Comparison of ENCODE assay signal across 24 mouse cellular contexts in the genomic region with DNA sequence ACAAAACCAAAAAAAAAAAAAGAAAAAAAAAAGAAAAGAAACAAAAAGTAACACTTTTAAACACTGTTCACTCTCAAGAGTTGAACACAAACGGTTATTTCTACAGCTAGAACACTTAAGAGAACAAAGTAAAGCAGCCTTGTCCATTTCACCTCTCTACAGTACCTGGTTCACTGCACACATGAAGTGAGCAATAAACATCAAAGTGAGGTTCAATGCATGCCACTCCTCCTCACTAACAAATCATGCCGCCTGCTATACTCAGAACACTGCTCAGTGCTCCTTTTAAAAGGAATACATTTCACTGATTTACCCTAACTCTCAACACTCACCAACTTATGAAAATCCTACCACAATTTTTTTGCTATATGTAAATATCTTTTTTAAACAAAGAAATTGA.
A peak's percentile ranks its signal among the peaks of the same experiment; 100 is the strongest.
DNase-seq lines count a peak whose midpoint lies in the region; ATAC-seq lines count a peak whose summit lies in the region.
"Had no signal": no experiment of that assay in that cellular context is flagged by ENCODE, and none has a peak within 500 bp of the region (broad histone marks: within the 10 kb centered on the region; RNA-seq: fewer than 3 reads in every experiment).

No protein-coding gene starts in this region.

- no peak overlapping the region for H3K27ac ChIP-seq in kidney, embryonic 14.5 days (ENCODE audit: low read depth, low read length)
- no peak overlapping the region for H3K27ac ChIP-seq in kidney, embryonic 16.5 days (ENCODE audit: low read length)
- H3K27ac ChIP-seq: embryonic facial prominence, embryonic 10.5 days; embryonic facial prominence, embryonic 12.5 days; forebrain, embryonic 13.5 days; forebrain, embryonic 15.5 days had no signal

- H3K27me3 ChIP-seq in kidney, embryonic 14.5 days (ENCODE audit: control insufficient read depth, insufficient read depth, low read length), result no peaks in the 10 kb centered on the region
- no peaks in the 10 kb centered on the region for H3K27me3 ChIP-seq in kidney, embryonic 16.5 days (ENCODE audit: insufficient read depth, low read length)
- H3K27me3 ChIP-seq: CH12.LX; embryonic facial prominence, embryonic 12.5 days; forebrain, embryonic 13.5 days; forebrain, embryonic 15.5 days; Patski had no signal

- no peaks in the 10 kb centered on the region for H3K9me3 ChIP-seq in kidney, embryonic 14.5 days (ENCODE audit: control insufficient read depth, low read length)
- H3K9me3 ChIP-seq in kidney, embryonic 16.5 days (ENCODE audit: low read length), result no peaks in the 10 kb centered on the region
- H3K9me3 ChIP-seq: embryonic facial prominence, embryonic 10.5 days; embryonic facial prominence, embryonic 12.5 days; forebrain, embryonic 13.5 days; forebrain, embryonic 15.5 days; G1E had no signal

- DNase-seq in kidney, postnatal 36 days, result no peak
- no peak for DNase-seq in kidney, adult 11 months
- DNase-seq in retina, embryonic 14.5 days (ENCODE audit: low spot score), result peak; percentile 32
- no peak for DNase-seq in retina, postnatal 1 day
- DNase-seq: adrenal gland, adult 8-10 months; adrenal gland, postnatal 14 days; adrenal gland, postnatal 36 days; B cell, adult 2 months; cerebellum, adult 11-12 months; cerebellum, adult 2 months; cerebellum, adult 9-10 months; cerebellum, postnatal 10 days; cerebellum, postnatal 25 days had no signal

- no peak overlapping the region for H3K4me3 ChIP-seq in kidney, embryonic 14.5 days (ENCODE audit: low read length)
- no peak overlapping the region for H3K4me3 ChIP-seq in kidney, embryonic 16.5 days (ENCODE audit: low read length)
- H3K4me3 ChIP-seq: embryonic facial prominence, embryonic 10.5 days; embryonic facial prominence, embryonic 12.5 days; forebrain, embryonic 13.5 days; forebrain, embryonic 15.5 days had no signal

- no peaks in the 10 kb centered on the region for H3K4me1 ChIP-seq in kidney, embryonic 14.5 days (ENCODE audit: control insufficient read depth, insufficient read depth, low read length)
- H3K4me1 ChIP-seq in kidney, embryonic 16.5 days (ENCODE audit: insufficient read depth, low read length), result no peaks in the 10 kb centered on the region
- H3K4me1 ChIP-seq: embryonic facial prominence, embryonic 10.5 days; embryonic facial prominence, embryonic 12.5 days; forebrain, embryonic 13.5 days; forebrain, embryonic 15.5 days had no signal

- no peak overlapping the region for H3K4me2 ChIP-seq in kidney, embryonic 14.5 days (replicated peaks; ENCODE audit: low read depth, low read length)
- no peak overlapping the region for H3K4me2 ChIP-seq in kidney, embryonic 16.5 days (replicated peaks; ENCODE audit: low read depth, low read length)
- H3K4me2 ChIP-seq: embryonic facial prominence, embryonic 12.5 days; forebrain, embryonic 13.5 days; forebrain, embryonic 15.5 days had no signal

- 24% methylated on average over 2 of the region's 2 CpGs for WGBS in kidney, embryonic 14.5 days
- 35% methylated on average over 2 of the region's 2 CpGs for WGBS in kidney, embryonic 16.5 days

- no peak overlapping the region for H3K9ac ChIP-seq in kidney, embryonic 14.5 days (ENCODE audit: low read depth, low read length)
- no peak overlapping the region for H3K9ac ChIP-seq in kidney, embryonic 16.5 days (replicated peaks; ENCODE audit: low read length)
- H3K9ac ChIP-seq: embryonic facial prominence, embryonic 12.5 days; forebrain, embryonic 13.5 days; forebrain, embryonic 15.5 days had no signal

- H3K36me3 ChIP-seq in kidney, embryonic 14.5 days (ENCODE audit: control insufficient read depth, insufficient read depth, low read length), result peaks cover 21% of the 10 kb centered on the region
- H3K36me3 ChIP-seq in kidney, embryonic 16.5 days (ENCODE audit: insufficient read depth, low read length), result peaks cover 13% of the 10 kb centered on the region

- peak; percentile 89; the same call in 1 of the 2 replicates for ATAC-seq in kidney, embryonic 14.5 days (ENCODE audit: low FRiP score, low TSS enrichment)
- peak; percentile 90 for ATAC-seq in kidney, embryonic 16.5 days (ENCODE audit: low FRiP score, low TSS enrichment)
- ATAC-seq: activated CD4-positive, CD25-positive, alpha-beta regulatory T cell, adult 4 months; CD4-positive, CD25-positive, alpha-beta regulatory T cell, adult 4 months; forebrain, embryonic 13.5 days; forebrain, embryonic 15.5 days; Patski had no signal
